Mouse (Mus musculus): ENCODE data around the gene Olfr894.
"Not testable (repeated sequence)": the region's sequence is repeated elsewhere in the genome, so short reads cannot be mapped to it uniquely, and the experiment has no call there.

Olfr894 gene

GRCm38 (mm10) chr9:38217755-38218154 lies at the start of gene Olfr894:
Gene Olfr894 (plus strand): TSS chr9:38218055.
- no peak for DNase-seq (ENCODE audit: low spot score in 2 of 2)

GRCm38 (mm10) chr9:38168341-38168740 lies 49.5 kb upstream of the Olfr894 start:
- DNase-seq (ENCODE audit: low spot score in 2 of 2) = not testable (repeated sequence)

- DNase-seq (ENCODE audit: low spot score in 2 of 2) = no peak
Measured at GRCm38 (mm10) chr9:38180721-38181120, 37.1 kb upstream of the Olfr894 start, which contains the start of gene Olfr891. Gene Olfr891 (minus strand): TSS chr9:38180821.

- DNase-seq (ENCODE audit: low spot score in 2 of 2) = no peak
Measured at GRCm38 (mm10) chr9:38208065-38208464, 9.8 kb upstream of the Olfr894 start, which contains the start of gene Olfr893. Gene Olfr893 (plus strand): TSS chr9:38208365.

GRCm38 (mm10) chr9:38252474-38252873 lies 34.6 kb downstream of the Olfr894 start, which contains the start of gene Olfr143:
Gene Olfr143 (plus strand): TSS chr9:38252774.
- DNase-seq (ENCODE audit: low spot score in 2 of 2) = no peak

- DNase-seq (ENCODE audit: low spot score in 2 of 2) = no peak
Measured at GRCm38 (mm10) chr9:38267551-38267950, 49.7 kb downstream of the Olfr894 start, which contains the start of gene Olfr895. Gene Olfr895 (plus strand): TSS chr9:38267851.

Data from urinary bladder, postnatal 36 days (tissue).